Mouse (Mus musculus) bone marrow, adult 2 months (tissue): ENCODE measurements around the gene Taf6l.

ENCODE experiments used
- CTCF ChIP-seq: fragments of 200-500 bp; IDR thresholded peaks from 2 replicates; pipeline ENCODE4 v1.5.1; 2011; ENCODE audit warnings: low read length, control low read depth; ENCODE audit not compliant: control insufficient read depth, insufficient read depth
- POLR2A ChIP-seq: fragments of 200-500 bp; IDR thresholded peaks from 2 replicates; pipeline ENCODE4 v1.6.1; 2011; ENCODE audit warnings: low read depth, mild to moderate bottlenecking, control low read depth, low read length, borderline replicate concordance; ENCODE audit not compliant: control insufficient read depth

DNA sequence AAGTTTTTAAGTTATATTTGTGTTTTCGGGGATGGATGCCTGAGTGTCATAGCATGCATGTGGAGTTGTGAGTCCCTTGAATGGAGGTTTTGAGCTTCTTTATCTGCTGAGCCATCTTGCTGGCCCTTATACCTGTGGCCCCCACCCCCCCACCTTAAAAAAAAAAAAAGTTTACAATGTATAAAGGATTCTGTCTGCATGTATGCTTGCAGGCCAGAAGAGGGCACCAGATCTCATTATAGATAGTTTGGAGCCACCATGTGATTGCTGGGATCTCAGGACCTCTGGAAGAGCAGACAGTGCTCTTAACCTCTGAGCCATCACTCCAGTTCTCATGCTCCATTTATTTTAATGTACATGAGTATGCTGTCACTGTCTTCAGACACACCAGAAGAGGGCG is 38.8 kb downstream of the Taf6l start:
- TF ChIP-seq POLR2A = no peak
- TF ChIP-seq CTCF = no peak
